Mouse (Mus musculus): ENCODE results near the gene Etv3. TPM values are rescaled to one million over a fixed set of nuclear protein-coding genes. Genes with fewer than 3 reads are reported as not detected.

Gene Etv3
- polyA plus RNA-seq, 1 experiment from 2014 or later, result 11.5 TPM

DNA sequence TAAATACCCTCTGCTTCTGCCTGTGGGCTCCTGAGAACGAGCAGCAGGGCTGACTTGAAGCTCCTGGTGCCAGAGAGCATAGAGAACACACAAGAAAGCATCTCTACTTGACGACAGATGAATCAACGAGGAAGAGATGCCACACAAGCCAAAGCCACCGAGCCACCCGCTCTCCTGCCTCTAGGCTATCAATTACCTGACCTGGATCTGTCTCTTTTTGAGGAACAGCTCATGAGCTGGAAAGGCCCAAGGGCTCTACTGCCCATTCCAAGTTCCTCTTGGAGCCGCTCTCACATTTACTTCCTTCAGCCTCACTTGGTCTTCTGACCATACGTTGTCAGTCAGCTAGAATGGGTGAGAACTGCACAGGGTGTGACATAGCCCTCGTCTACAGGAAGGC, 36.2 kb downstream of the Etv3 start:
- WGBS, result 60% methylated on average over 8 of the region's 8 CpGs
- Histone ChIP-seq H3K4me3 (ENCODE audit: low read length) (no peak overlapping the region), H3K9ac (ENCODE audit: low read length) (no peak overlapping the region), H3K27ac (ENCODE audit: low read length) (no peak overlapping the region), H3K27me3 (ENCODE audit: control insufficient read depth, insufficient read depth, low read length) (no peaks in the 10 kb centered on the region), H3K4me2 (ENCODE audit: low read depth, low read length) (no peak overlapping the region), H3K4me1 (ENCODE audit: control insufficient read depth, insufficient read depth, low read length) (peaks cover 16% of the 10 kb centered on the region), H3K36me3 (ENCODE audit: control insufficient read depth, insufficient read depth) (no peaks in the 10 kb centered on the region), H3K9me3 (replicated peaks; ENCODE audit: control insufficient read depth, low read length) (0 out of 2 replicates have a peak, but pooled peaks cover 3% of the 10 kb centered on the region)
- no peak for ATAC-seq (replicated peaks; ENCODE audit: extremely low read depth, insufficient read depth, low FRiP score)

DNA sequence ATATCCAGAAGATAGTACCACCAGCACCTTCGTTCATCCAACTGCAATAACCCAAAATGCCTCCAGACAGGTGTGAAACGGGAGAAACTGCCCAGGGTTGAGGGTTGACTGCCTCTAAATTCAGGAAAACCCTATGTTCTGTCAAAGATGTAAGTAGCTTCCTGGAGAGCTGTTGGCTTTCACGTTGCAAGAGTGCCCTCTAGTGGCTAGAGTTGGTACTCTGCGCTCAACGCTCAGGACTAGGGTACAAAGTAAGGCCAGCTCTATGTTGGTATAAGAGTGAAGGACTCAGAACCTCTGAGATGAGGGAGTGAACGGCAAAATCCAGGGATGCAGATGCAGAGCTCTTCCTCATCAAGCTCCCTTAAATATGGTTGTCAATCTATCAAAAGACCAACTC, 37.2 kb downstream of the Etv3 start:
- no peak overlapping the region for H3K9ac ChIP-seq (ENCODE audit: low read length)
- no peaks in the 10 kb centered on the region for H3K27me3 ChIP-seq (ENCODE audit: control insufficient read depth, insufficient read depth, low read length)
- H3K9me3 ChIP-seq (replicated peaks; ENCODE audit: control insufficient read depth, low read length), result no peaks in the 10 kb centered on the region
- no peak for ATAC-seq (replicated peaks; ENCODE audit: extremely low read depth, insufficient read depth, low FRiP score)
- H3K4me1 ChIP-seq (ENCODE audit: control insufficient read depth, insufficient read depth, low read length), result peaks cover 11% of the 10 kb centered on the region; the same call in 1 of the 2 replicates
- no peak overlapping the region for H3K4me3 ChIP-seq (ENCODE audit: low read length)
- H3K27ac ChIP-seq (ENCODE audit: low read length), result no peak overlapping the region
- H3K4me2 ChIP-seq (ENCODE audit: low read depth, low read length), result no peak overlapping the region
- WGBS, result under 1% methylated on average over 6 of the region's 6 CpGs
- no peaks in the 10 kb centered on the region for H3K36me3 ChIP-seq (ENCODE audit: control insufficient read depth, insufficient read depth)

DNA sequence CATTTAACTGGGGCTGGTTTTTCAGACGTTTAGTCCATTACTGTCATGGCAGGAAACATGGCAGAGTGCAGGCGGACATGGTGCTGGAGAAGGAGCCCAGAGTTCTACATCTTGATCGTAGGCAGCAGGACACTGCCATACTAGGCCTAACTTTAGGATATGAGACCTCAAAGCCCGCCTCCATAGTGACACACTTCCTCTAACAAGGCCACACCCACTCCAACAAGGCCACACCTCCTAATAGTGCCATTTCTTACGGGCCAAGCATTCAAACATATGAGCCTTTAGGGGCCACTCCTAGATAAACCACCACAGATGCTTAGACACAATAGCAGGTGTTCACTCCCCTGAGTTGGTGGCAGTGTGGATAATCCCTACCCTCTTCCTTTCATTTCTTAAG, 38.3 kb downstream of the Etv3 start:
- Histone ChIP-seq H3K27ac (ENCODE audit: low read length) (no peak overlapping the region), H3K4me3 (ENCODE audit: low read length) (no peak overlapping the region), H3K27me3 (ENCODE audit: control insufficient read depth, insufficient read depth, low read length) (no peaks in the 10 kb centered on the region), H3K36me3 (ENCODE audit: control insufficient read depth, insufficient read depth) (no peaks in the 10 kb centered on the region), H3K4me2 (ENCODE audit: low read depth, low read length) (no peak overlapping the region), H3K4me1 (ENCODE audit: control insufficient read depth, insufficient read depth, low read length) (peaks cover 11% of the 10 kb centered on the region; the same call in 1 of the 2 replicates), H3K9me3 (replicated peaks; ENCODE audit: control insufficient read depth, low read length) (no peaks in the 10 kb centered on the region), H3K9ac (ENCODE audit: low read length) (no peak overlapping the region)
- ATAC-seq (replicated peaks; ENCODE audit: extremely low read depth, insufficient read depth, low FRiP score), result no peak
- WGBS, result 77% methylated on average over 5 of the region's 5 CpGs

DNA sequence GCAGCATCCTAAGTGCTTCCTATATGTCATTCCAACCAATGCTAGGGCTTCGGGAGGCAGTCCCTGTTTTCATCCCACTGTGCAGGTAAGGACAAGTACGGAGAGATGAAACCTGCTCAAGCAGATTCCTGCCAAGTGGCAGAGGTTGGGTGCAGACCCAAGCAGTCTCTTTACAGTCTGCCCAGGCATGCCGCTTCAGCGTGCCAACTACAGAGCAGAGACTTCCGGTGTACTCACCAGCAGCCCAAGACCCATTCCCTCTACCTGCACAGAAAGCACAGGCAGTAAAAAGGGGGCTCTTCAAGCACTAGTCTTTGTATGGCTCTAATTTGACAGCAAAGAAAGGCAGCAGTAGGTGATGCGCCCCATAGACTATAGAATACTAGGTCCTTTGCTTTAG, 40.4 kb downstream of the Etv3 start:
- Histone ChIP-seq H3K36me3 (ENCODE audit: control insufficient read depth, insufficient read depth) (no peaks in the 10 kb centered on the region), H3K27ac (ENCODE audit: low read length) (no peak overlapping the region), H3K9ac (ENCODE audit: low read length) (no peak overlapping the region), H3K27me3 (ENCODE audit: control insufficient read depth, insufficient read depth, low read length) (no peaks in the 10 kb centered on the region), H3K4me1 (ENCODE audit: control insufficient read depth, insufficient read depth, low read length) (peaks cover 11% of the 10 kb centered on the region; the same call in 1 of the 2 replicates), H3K4me2 (ENCODE audit: low read depth, low read length) (peak overlapping the region; percentile 48), H3K9me3 (replicated peaks; ENCODE audit: control insufficient read depth, low read length) (no peaks in the 10 kb centered on the region), H3K4me3 (ENCODE audit: low read length) (no peak overlapping the region)
- no peak for ATAC-seq (replicated peaks; ENCODE audit: extremely low read depth, insufficient read depth, low FRiP score)
- WGBS, result 81% methylated on average over 6 of the region's 6 CpGs

DNA sequence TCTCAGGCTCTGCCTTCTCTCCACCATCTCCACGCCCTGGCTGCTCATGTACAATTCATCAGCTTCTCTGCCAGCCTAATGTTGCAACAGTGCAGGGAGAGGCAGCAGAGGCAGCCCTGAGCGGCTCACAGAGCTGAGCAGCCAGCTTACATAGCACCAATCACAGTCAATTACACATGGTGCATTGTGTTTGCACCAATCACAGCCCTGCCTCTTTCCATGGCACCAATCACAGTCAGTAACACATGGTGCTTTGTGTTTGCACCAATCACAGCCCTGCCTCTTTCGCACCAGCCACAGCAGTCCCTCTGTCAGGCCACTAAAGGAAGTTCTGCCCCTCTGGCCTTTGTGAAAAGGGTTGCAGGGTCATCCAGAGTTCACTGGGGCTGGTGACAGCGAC, 40.9 kb downstream of the Etv3 start:
- Histone ChIP-seq H3K4me3 (ENCODE audit: low read length) (peak overlapping the region; percentile 21; the same call in 1 of the 2 replicates), H3K9ac (ENCODE audit: low read length) (peak overlapping the region; percentile 8; the same call in 1 of the 2 replicates), H3K27ac (ENCODE audit: low read length) (no peak overlapping the region), H3K9me3 (replicated peaks; ENCODE audit: control insufficient read depth, low read length) (no peaks in the 10 kb centered on the region), H3K4me2 (ENCODE audit: low read depth, low read length) (peak overlapping the region; percentile 48), H3K27me3 (ENCODE audit: control insufficient read depth, insufficient read depth, low read length) (no peaks in the 10 kb centered on the region), H3K36me3 (ENCODE audit: control insufficient read depth, insufficient read depth) (no peaks in the 10 kb centered on the region), H3K4me1 (ENCODE audit: control insufficient read depth, insufficient read depth, low read length) (peaks cover 11% of the 10 kb centered on the region; the same call in 1 of the 2 replicates)
- WGBS, result 14% methylated on average over 4 of the region's 4 CpGs
- peak; percentile 93 for ATAC-seq (replicated peaks; ENCODE audit: extremely low read depth, insufficient read depth, low FRiP score)

DNA sequence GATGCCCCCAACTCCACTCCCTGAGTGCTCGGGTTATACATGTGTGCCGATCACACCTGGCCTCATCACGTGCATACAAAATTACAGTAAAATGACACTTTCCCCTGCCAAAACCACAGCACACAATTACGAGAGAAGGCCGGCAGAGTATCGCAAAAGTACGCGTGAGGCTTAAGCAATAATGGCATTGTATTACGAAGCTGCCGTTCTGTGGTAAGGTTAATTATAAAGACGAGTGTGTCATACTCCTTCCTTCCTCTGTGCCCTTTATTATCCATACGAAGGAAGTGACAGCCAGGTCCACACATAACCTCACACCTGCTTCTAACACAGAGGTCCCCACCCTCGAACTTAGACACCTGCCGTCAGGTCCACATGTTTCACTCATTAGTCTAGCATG, 42.3 kb downstream of the Etv3 start:
- peaks cover 11% of the 10 kb centered on the region; the same call in 1 of the 2 replicates for H3K4me1 ChIP-seq (ENCODE audit: control insufficient read depth, insufficient read depth, low read length)
- no peak overlapping the region for H3K9ac ChIP-seq (ENCODE audit: low read length)
- H3K4me2 ChIP-seq (ENCODE audit: low read depth, low read length), result no peak overlapping the region
- H3K9me3 ChIP-seq (replicated peaks; ENCODE audit: control insufficient read depth, low read length), result no peaks in the 10 kb centered on the region
- ATAC-seq (replicated peaks; ENCODE audit: extremely low read depth, insufficient read depth, low FRiP score), result no peak
- no peaks in the 10 kb centered on the region for H3K36me3 ChIP-seq (ENCODE audit: control insufficient read depth, insufficient read depth)
- no peak overlapping the region for H3K27ac ChIP-seq (ENCODE audit: low read length)
- WGBS, result 88% methylated on average over 14 of the region's 14 CpGs
- H3K27me3 ChIP-seq (ENCODE audit: control insufficient read depth, insufficient read depth, low read length), result no peaks in the 10 kb centered on the region
- H3K4me3 ChIP-seq (ENCODE audit: low read length), result no peak overlapping the region

DNA sequence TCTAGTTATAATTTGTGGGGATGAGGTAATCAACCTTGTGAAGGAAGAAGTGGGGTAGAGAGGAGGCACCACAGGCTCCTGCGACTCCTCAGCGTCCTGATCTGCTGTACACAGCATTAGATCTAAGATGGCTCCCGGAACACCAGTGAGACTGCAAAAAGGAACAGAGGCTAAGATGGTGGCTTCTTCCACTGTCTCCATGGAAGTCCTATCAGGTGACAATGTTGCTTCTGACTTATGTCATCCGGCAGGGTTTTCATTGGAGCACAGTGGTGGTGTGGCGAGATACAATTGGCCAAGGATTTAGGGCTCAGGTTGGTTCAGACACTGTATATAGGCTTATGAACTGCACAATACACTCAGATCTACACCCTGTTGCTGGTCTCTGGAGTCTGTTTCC, 43.5 kb downstream of the Etv3 start:
- H3K4me2 ChIP-seq (ENCODE audit: low read depth, low read length), result no peak overlapping the region
- H3K4me1 ChIP-seq (ENCODE audit: control insufficient read depth, insufficient read depth, low read length), result peaks cover 11% of the 10 kb centered on the region; the same call in 1 of the 2 replicates
- ATAC-seq (replicated peaks; ENCODE audit: extremely low read depth, insufficient read depth, low FRiP score), result no peak
- no peak overlapping the region for H3K4me3 ChIP-seq (ENCODE audit: low read length)
- no peak overlapping the region for H3K27ac ChIP-seq (ENCODE audit: low read length)
- no peaks in the 10 kb centered on the region for H3K9me3 ChIP-seq (replicated peaks; ENCODE audit: control insufficient read depth, low read length)
- 88% methylated on average over 5 of the region's 5 CpGs for WGBS
- no peaks in the 10 kb centered on the region for H3K36me3 ChIP-seq (ENCODE audit: control insufficient read depth, insufficient read depth)
- no peaks in the 10 kb centered on the region for H3K27me3 ChIP-seq (ENCODE audit: control insufficient read depth, insufficient read depth, low read length)
- H3K9ac ChIP-seq (ENCODE audit: low read length), result no peak overlapping the region

DNA sequence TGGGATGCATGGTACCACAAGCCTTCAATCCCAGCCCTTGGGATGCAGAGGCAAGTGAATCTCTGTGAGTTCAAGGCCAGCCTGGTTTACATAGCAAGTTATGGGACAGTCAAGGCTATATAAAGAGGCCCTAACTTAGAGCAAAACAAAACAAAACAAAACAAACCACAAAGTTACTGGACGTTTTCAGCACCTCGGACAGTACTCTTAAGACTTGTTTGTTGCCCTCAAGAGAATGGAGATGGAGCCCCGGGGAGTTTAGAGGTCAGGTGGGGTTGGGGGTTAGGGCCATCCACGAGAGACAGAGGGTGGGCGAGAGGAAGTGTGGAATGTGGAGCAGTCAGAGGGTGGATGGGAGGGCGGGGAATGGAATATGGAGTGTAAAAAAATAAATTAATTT, 50.6 kb downstream of the Etv3 start:
- WGBS, result 26% methylated on average over 6 of the region's 6 CpGs
- Histone ChIP-seq H3K36me3 (ENCODE audit: control insufficient read depth, insufficient read depth) (no peaks in the 10 kb centered on the region), H3K9ac (ENCODE audit: low read length) (no peak overlapping the region), H3K27ac (ENCODE audit: low read length) (no peak overlapping the region), H3K9me3 (replicated peaks; ENCODE audit: control insufficient read depth, low read length) (peaks cover 3% of the 10 kb centered on the region; the same call in 1 of the 2 replicates), H3K4me2 (ENCODE audit: low read depth, low read length) (no peak overlapping the region), H3K27me3 (ENCODE audit: control insufficient read depth, insufficient read depth, low read length) (no peaks in the 10 kb centered on the region), H3K4me3 (ENCODE audit: low read length) (no peak overlapping the region), H3K4me1 (ENCODE audit: control insufficient read depth, insufficient read depth, low read length) (no peaks in the 10 kb centered on the region)
- ATAC-seq (replicated peaks; ENCODE audit: extremely low read depth, insufficient read depth, low FRiP score), result no peak

DNA sequence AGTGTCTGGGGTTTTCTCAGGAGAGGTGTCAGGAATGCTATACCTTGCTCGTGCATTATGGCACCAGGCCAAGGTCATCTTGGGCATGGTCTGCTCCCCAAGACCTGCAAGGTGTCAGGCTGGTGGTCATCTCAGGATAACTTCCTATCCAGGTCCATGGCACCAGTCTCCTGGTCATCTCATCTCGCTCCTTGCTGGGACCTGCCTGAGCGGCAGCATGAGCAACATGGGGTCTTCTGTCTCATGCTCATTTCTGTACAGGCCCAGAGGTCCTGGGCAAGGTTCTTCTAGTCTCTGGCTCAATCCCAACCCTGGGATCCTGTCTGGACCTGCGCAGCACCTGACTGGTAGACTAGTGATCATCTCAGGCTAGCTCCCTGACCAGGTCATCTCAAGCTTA, 57.1 kb downstream of the Etv3 start:
- Histone ChIP-seq H3K9ac (ENCODE audit: low read length) (no peak overlapping the region), H3K9me3 (replicated peaks; ENCODE audit: control insufficient read depth, low read length) (peaks cover 5% of the 10 kb centered on the region; the same call in 1 of the 2 replicates), H3K4me2 (ENCODE audit: low read depth, low read length) (no peak overlapping the region), H3K27ac (ENCODE audit: low read length) (no peak overlapping the region), H3K4me1 (ENCODE audit: control insufficient read depth, insufficient read depth, low read length) (no peaks in the 10 kb centered on the region), H3K27me3 (ENCODE audit: control insufficient read depth, insufficient read depth, low read length) (no peaks in the 10 kb centered on the region), H3K36me3 (ENCODE audit: control insufficient read depth, insufficient read depth) (no peaks in the 10 kb centered on the region), H3K4me3 (ENCODE audit: low read length) (no peak overlapping the region)
- WGBS, result 82% methylated on average over 4 of the region's 4 CpGs
- ATAC-seq (replicated peaks; ENCODE audit: extremely low read depth, insufficient read depth, low FRiP score), result no peak
